Mouse (Mus musculus) forebrain, postnatal 0 days (tissue): ENCODE results near the gene Gm7970. TPM values are rescaled to one million over a fixed set of nuclear protein-coding genes. Genes with fewer than 3 reads are reported as not detected.
"Not testable (repeated sequence)": the region's sequence is repeated elsewhere in the genome, so short reads cannot be mapped to it uniquely, and the experiment has no call there.

Experiments
- ATAC-seq: fragments of 200-750 bp; cut with Nextera tagmentation; 2 replicates; pipeline ENCODE4 v1.8.0; 2017; ENCODE audit warnings: mild to moderate bottlenecking, moderate library complexity
- DNase-seq: peaks from one replicate; pipeline ENCODE4 v3.0.0-alpha.2; 2015
- H3K27ac ChIP-seq: fragments of 300-500 bp; sonication (generic); 2 replicates; pipeline ENCODE4 v1.5.1; 2014; ENCODE audit warnings: low read depth, mild to moderate bottlenecking, antibody characterized with exemption, low read length, moderate library complexity, mixed read lengths
- H3K27me3 ChIP-seq: fragments of 300-500 bp; sonication (generic); 2 replicates; pipeline ENCODE4 v1.6.1; 2014; ENCODE audit warnings: mild to moderate bottlenecking, low read length, mixed read lengths; ENCODE audit not compliant: insufficient read depth
- H3K36me3 ChIP-seq: fragments of 300-500 bp; sonication (generic); 2 replicates; pipeline ENCODE4 v1.6.1; 2014; ENCODE audit warnings: mild to moderate bottlenecking, moderate library complexity; ENCODE audit not compliant: insufficient read depth
- H3K4me1 ChIP-seq: fragments of 300-500 bp; sonication (generic); 2 replicates; pipeline ENCODE4 v1.6.1; 2014; ENCODE audit warnings: antibody characterized with exemption; ENCODE audit not compliant: insufficient read depth
- H3K4me2 ChIP-seq: fragments of 300-500 bp; sonication (generic); 2 replicates; pipeline ENCODE4 v1.6.1; 2014; ENCODE audit warnings: low read depth, mild to moderate bottlenecking, moderate library complexity
- H3K4me3 ChIP-seq: fragments of 300-500 bp; sonication (generic); 2 replicates; pipeline ENCODE4 v1.5.1; 2014; ENCODE audit warnings: low read depth, low read length, mixed read lengths
- H3K9ac ChIP-seq: fragments of 300-500 bp; sonication (generic); 2 replicates; pipeline ENCODE4 v1.6.1; 2014; ENCODE audit warnings: mild to moderate bottlenecking
- H3K9me3 ChIP-seq: fragments of 300-500 bp; sonication (generic); 2 replicates; pipeline ENCODE4 v1.6.1; 2016; ENCODE audit warnings: low read length
- WGBS: fragments of 180-500 bp; shearing (Covaris S2); extraction: QIAGEN DNeasy Blood & Tissue Kit; methylation state at CpG from one replicate; pipeline ENCODE4 v1.1.7; 2014; 5-methylcytosine and 5-hydroxymethylcytosine counted together
- polyA plus RNA-seq: library from polyadenylated mRNA; unstranded; fragments of >200 nt; fragmentation: Nextera tagmentation; extraction: Ambion mirVana; gene quantifications from 2 replicates; pipeline ENCODE4 v1.2.1, GENCODE M21; 2015
- total RNA-seq: library from RNA; depleted of rRNA; stranded (reverse); fragments of >200 nt; gene quantifications from 2 replicates; pipeline ENCODE4 v1.2.3, GENCODE M21; 2014; rRNA removed

The Gm7970 gene
- total RNA-seq: not detected in 2 replicates
- polyA plus RNA-seq: not detected in 2 replicates

DNA sequence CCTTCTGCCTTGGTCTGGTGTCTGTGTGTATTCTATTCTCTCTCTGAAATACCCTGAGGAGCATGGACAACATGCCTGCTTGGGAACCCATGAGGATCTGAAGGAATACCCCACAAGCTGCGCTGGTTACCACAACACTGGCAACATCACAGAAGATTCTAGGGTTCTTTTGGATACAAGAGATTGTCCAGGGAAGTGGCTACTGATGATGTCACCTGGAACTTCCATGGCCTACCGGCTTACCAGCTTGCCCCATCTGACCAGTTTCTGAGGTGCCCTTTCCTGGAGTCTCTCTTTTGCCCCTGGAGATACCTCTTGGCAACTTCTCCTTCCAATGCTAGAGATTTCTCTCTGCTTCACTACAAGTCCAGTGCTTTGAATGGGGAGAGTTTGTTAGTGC, at the start of gene Gm7970:
Gm7970 (minus strand) TSS at position 101 of the 400 bp plus-strand sequence.
- not testable (repeated sequence) for ATAC-seq, H3K4me1 ChIP-seq, H3K9me3 ChIP-seq, H3K36me3 ChIP-seq, H3K4me2 ChIP-seq, H3K27ac ChIP-seq, H3K4me3 ChIP-seq, H3K9ac ChIP-seq, DNase-seq, H3K27me3 ChIP-seq
- WGBS: no CpG with 5 or more reads among the region's 2 CpGs

DNA sequence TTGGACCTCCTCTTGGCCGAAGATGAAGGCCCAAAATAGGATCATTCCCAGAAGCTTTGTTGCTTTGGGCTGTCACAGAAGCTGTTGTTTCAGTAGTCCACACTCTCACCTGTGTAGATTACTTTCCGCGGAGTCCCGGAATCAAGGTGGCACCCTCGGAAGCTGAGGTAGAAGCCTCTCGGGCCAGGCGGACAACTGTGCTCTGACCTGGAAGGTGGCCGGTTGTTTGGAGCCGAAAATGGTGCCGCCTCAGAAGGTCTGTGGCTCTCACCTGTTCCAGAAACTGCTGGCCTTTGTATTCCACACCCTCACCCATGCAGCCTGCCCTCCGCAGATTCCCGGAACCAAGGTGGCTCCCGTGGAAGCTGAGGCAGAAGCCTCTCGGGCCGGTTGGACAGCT, 45.6 kb upstream of the Gm7970 start:
- H3K9ac ChIP-seq, DNase-seq, H3K27me3 ChIP-seq, H3K4me1 ChIP-seq, H3K36me3 ChIP-seq, ATAC-seq, H3K9me3 ChIP-seq, H3K4me2 ChIP-seq, H3K27ac ChIP-seq, H3K4me3 ChIP-seq: not testable (repeated sequence)
- WGBS: 96% methylated on average over 15 of the region's 15 CpGs

DNA sequence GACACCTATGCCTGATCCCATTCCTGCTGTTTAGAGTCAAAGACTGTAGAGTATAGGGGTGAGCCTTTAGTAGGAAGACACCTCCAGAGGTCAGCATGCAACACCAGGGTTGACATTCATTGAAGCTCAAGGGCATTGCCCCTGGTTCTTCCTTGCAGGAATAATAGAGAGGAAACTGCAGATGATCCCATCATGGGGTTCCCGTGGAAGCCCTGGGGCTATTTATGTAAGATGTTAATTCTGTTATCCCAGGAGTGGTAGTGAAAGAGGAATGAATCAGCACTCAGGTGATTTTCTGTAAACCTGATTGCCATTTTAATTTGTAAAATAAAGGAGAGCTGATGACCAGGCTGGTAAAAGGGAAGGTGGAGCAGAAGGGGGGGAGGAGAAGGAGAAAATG, 31.0 kb upstream of the Gm7970 start:
- H3K27me3 ChIP-seq, H3K4me3 ChIP-seq, H3K4me1 ChIP-seq, H3K4me2 ChIP-seq, H3K27ac ChIP-seq, H3K9me3 ChIP-seq, ATAC-seq, H3K36me3 ChIP-seq, H3K9ac ChIP-seq, DNase-seq: not testable (repeated sequence)
- WGBS: 79% methylated on average over 1 of the region's 1 CpGs

DNA sequence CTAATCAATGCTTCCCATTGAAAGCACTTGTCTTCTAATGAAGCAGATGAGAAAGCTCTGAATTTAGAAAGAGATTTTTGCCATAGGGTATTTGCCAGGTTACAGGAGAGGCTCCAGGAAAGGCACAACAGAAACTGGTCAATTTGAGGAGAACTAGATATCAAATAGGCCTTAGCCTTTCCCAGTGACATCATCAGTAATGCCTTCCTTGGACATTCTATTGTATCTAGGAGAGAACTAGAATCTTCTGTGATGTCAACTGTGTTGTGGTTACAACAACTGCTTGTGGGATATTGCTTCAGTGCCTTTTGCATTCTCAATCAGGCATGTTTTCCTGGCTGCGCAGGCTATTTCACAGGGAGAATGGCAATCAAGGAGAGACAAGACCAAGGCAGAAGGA, 17.5 kb upstream of the Gm7970 start, which contains the start of gene 1700049E17Rik2:
1700049E17Rik2 (plus strand) TSS at position 301 of the 400 bp plus-strand sequence.
- not testable (repeated sequence) for DNase-seq, H3K9me3 ChIP-seq, ATAC-seq, H3K4me1 ChIP-seq, H3K36me3 ChIP-seq, H3K9ac ChIP-seq, H3K27ac ChIP-seq, H3K4me3 ChIP-seq, H3K4me2 ChIP-seq, H3K27me3 ChIP-seq
- WGBS: no CpG with 5 or more reads among the region's 1 CpGs

DNA sequence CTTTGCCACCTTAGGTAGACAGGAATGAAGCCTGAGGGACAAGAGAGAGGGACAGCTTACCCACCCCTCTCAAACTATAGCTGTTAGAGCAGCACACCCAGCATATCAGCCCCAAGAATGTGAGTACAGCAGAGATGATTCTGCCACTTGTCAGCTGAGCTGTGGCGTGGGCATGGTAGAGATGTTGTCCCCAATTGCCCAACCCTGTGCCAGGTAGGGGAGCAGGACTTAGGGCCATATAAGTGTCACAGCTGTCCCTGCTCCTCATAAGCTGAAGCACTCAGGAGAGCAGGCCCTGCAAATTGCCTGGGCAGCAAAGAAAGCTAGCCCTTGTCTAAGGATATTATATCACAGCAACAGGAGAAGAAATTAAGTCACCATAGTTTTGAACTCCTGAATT, 30.7 kb downstream of the Gm7970 start:
- WGBS: 77% methylated on average over 1 of the region's 1 CpGs
- ATAC-seq, H3K27me3 ChIP-seq, H3K9ac ChIP-seq, H3K4me3 ChIP-seq, H3K27ac ChIP-seq, DNase-seq, H3K36me3 ChIP-seq, H3K4me1 ChIP-seq, H3K4me2 ChIP-seq, H3K9me3 ChIP-seq: not testable (repeated sequence)

DNA sequence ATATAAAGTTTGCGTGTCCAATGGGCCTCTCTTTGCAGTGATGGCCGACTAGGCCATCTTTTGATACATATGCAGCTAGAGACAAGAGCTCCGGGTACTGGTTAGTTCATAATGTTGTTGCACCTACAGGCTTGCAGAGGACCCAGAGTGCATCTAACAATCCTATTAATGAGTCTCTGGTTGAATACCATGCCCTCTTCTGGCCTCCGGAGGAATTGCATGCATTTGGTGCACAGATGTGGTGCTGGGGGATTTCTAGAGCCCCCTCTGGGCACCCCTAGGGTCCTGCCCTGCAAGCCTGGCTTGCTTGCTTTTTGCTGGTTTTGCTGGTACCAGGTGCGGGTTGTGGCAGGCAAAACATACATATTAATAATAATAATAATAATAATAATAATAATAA, 34.7 kb downstream of the Gm7970 start:
- not testable (repeated sequence) for H3K4me3 ChIP-seq, ATAC-seq, H3K27ac ChIP-seq, H3K9ac ChIP-seq, H3K27me3 ChIP-seq, H3K4me1 ChIP-seq, H3K9me3 ChIP-seq, H3K36me3 ChIP-seq, H3K4me2 ChIP-seq, DNase-seq
- WGBS: 78% methylated on average over 5 of the region's 5 CpGs

Other genes with a start within 250 kb of the Gm7970 start
- not detected in 2 replicates for gene Gm5798, start 207.0 kb downstream of the Gm7970 start, total RNA-seq
- gene Gm5798, start 207.0 kb downstream of the Gm7970 start, polyA plus RNA-seq: not detected in 2 replicates
- not detected in 2 replicates for gene Gm7945, start 169.2 kb downstream of the Gm7970 start, total RNA-seq
- gene Gm7945, start 169.2 kb downstream of the Gm7970 start, polyA plus RNA-seq: not detected in 2 replicates
- gene Gm6482, start 147.3 kb downstream of the Gm7970 start, total RNA-seq: not detected in 2 replicates
- not detected in 2 replicates for gene Gm6482, start 147.3 kb downstream of the Gm7970 start, polyA plus RNA-seq
- gene Gm7954, start 102.1 kb downstream of the Gm7970 start, total RNA-seq: not detected in 2 replicates
- not detected in 2 replicates for gene Gm7954, start 102.1 kb downstream of the Gm7970 start, polyA plus RNA-seq
- gene Gm3486, start 66.1 kb downstream of the Gm7970 start, total RNA-seq: not detected in 2 replicates
- gene Gm3486, start 66.1 kb downstream of the Gm7970 start, polyA plus RNA-seq: not detected in 2 replicates
- not detected in 2 replicates for gene 1700049E17Rik2, start 17.6 kb upstream of the Gm7970 start, total RNA-seq
- gene 1700049E17Rik2, start 17.6 kb upstream of the Gm7970 start, polyA plus RNA-seq: not detected in 2 replicates
- gene Gm3072, start 69.0 kb upstream of the Gm7970 start, total RNA-seq: not detected in 2 replicates
- not detected in 2 replicates for gene Gm3072, start 69.0 kb upstream of the Gm7970 start, polyA plus RNA-seq
- gene Gm3676, start 90.9 kb upstream of the Gm7970 start, total RNA-seq: not detected in 2 replicates
- gene Gm3676, start 90.9 kb upstream of the Gm7970 start, polyA plus RNA-seq: not detected in 2 replicates
- gene Gm8068, start 146.3 kb upstream of the Gm7970 start, total RNA-seq: not detected in 2 replicates
- gene Gm8068, start 146.3 kb upstream of the Gm7970 start, polyA plus RNA-seq: not detected in 2 replicates
- gene Gm7929, start 195.0 kb upstream of the Gm7970 start, total RNA-seq: not detected in 2 replicates
- not detected in 2 replicates for gene Gm7929, start 195.0 kb upstream of the Gm7970 start, polyA plus RNA-seq
- gene Gm47189, start 216.9 kb upstream of the Gm7970 start, total RNA-seq: not detected in 2 replicates
- gene Gm47189, start 216.9 kb upstream of the Gm7970 start, polyA plus RNA-seq: not detected in 2 replicates